Mouse (Mus musculus): ENCODE results near the gene Unc5cl. TPM values are rescaled to one million over a fixed set of nuclear protein-coding genes. Genes with fewer than 3 reads are reported as not detected.

Unc5cl gene
- polyA plus RNA-seq (2014; fragmentation: Illumina TruSeq; extraction: RNeasy Lipid Tissue Mini Kit (QIAGEN cat#74804); ENCODE audit: low read depth, low replicate concordance): not detected

DNA sequence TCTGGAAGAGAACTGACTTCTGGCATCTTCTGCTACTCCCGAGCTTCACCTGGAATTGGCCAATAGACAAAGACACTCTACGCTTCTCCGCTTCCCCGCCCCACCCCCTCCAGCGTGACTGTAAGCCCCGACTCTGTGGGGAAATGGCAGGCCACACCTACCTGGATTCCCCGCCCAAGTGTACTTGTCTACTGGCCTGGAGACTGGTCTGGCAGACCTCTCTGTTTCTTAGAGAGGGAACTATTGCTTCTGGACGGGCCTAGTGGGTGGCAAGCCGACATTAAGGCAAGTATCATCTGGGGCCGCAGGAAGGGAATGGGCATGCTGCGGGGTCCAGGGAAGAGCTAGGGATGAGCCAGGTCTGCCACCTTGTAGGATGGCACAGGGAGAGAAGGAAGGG, at the start of gene Unc5cl:
Gene Unc5cl (plus strand): TSS at position 214 of the 400 bp plus-strand sequence.

GRCm38 (mm10) chr17:48409380-48410298, 45.1 kb upstream of the Unc5cl start, which contains the start of the genes Nfya and Oard1:
TSS of gene Nfya (minus strand) at chr17:48409906.
TSS of gene Oard1 (plus strand) at chr17:48410014.

DNA sequence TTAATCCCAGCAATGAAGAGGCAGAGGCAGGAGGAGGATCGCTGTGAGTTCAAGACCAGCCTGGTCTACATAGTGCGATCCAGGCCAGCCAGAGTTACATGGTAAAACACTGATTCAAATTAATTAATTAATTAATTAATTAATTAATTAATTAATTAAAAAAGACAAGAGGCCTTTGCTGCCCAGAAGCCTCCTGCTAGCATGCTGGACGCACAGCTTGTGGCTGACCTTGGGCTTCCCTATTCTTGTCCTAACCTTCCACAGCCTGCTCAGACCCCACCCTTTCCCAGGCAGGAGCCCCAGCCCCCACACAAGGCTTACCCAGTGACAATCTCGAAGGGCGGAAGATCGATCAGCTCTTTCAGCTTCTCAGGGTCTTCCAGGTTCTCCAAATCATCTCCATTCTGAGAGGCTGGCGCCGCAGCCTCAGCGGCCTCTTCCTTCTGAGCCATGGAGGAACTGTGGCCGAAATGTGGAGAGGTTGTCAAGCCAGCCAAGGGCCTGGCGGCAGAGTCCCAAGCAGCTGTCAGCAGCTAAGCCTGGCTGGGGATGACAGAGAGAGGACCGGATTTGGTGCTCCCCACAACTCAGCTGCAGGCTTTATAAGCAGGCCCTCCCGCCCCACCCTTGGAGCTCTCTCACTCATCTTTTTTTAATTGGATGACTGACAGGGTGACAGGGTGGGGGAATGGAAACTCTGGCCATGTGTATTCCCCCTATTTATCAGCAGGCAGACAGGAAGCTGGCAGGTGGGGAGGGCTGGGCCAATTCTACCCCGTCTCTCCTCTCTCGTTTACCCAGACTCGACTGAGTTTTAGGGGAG, 22.3 kb upstream of the Unc5cl start, which contains the start of gene Apobec2:
Gene Apobec2 (minus strand): TSS at position 773 of the 823 bp plus-strand sequence.

DNA sequence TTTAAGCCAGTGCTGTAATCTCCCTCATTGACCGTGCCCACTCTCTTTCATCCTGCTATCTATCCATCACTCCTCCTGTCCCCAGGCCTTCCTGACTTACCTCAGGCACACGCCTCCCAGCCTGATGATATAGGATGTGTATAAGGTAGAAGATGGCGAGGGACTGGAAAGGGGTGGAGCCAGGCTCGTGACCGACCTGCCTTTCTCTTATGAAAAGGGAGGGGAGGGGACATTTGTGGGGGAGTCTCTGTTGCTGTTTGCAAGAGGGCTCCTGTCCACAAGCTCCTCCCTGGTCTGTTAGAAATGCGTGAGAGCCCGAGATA, 3.4 kb upstream of the Unc5cl start, which contains the start of gene Tspo2:
Gene Tspo2 (minus strand): TSS at position 170 of the 323 bp plus-strand sequence.

Other genes starting within 250 kb of the Unc5cl start
- gene Trem1, start 222.1 kb upstream of the Unc5cl start, polyA plus RNA-seq (2014; fragmentation: Illumina TruSeq; extraction: RNeasy Lipid Tissue Mini Kit (QIAGEN cat#74804); ENCODE audit: low read depth, low replicate concordance): 1.6 TPM
- not detected for gene Trem3, start 207.1 kb upstream of the Unc5cl start, polyA plus RNA-seq (2014; fragmentation: Illumina TruSeq; extraction: RNeasy Lipid Tissue Mini Kit (QIAGEN cat#74804); ENCODE audit: low read depth, low replicate concordance)
- not detected for gene Treml4, start 190.6 kb upstream of the Unc5cl start, polyA plus RNA-seq (2014; fragmentation: Illumina TruSeq; extraction: RNeasy Lipid Tissue Mini Kit (QIAGEN cat#74804); ENCODE audit: low read depth, low replicate concordance)
- gene Treml2, start 155.4 kb upstream of the Unc5cl start, polyA plus RNA-seq (2014; fragmentation: Illumina TruSeq; extraction: RNeasy Lipid Tissue Mini Kit (QIAGEN cat#74804); ENCODE audit: low read depth, low replicate concordance): not detected
- 2.6 TPM for gene B430306N03Rik, start 138.8 kb upstream of the Unc5cl start, polyA plus RNA-seq (2014; fragmentation: Illumina TruSeq; extraction: RNeasy Lipid Tissue Mini Kit (QIAGEN cat#74804); ENCODE audit: low read depth, low replicate concordance)
- gene Trem2, start 108.5 kb upstream of the Unc5cl start, polyA plus RNA-seq (2014; fragmentation: Illumina TruSeq; extraction: RNeasy Lipid Tissue Mini Kit (QIAGEN cat#74804); ENCODE audit: low read depth, low replicate concordance): not detected
- gene Treml1, start 95.0 kb upstream of the Unc5cl start, polyA plus RNA-seq (2014; fragmentation: Illumina TruSeq; extraction: RNeasy Lipid Tissue Mini Kit (QIAGEN cat#74804); ENCODE audit: low read depth, low replicate concordance): not detected
- gene Nfya, start 45.0 kb upstream of the Unc5cl start, polyA plus RNA-seq (2014; fragmentation: Illumina TruSeq; extraction: RNeasy Lipid Tissue Mini Kit (QIAGEN cat#74804); ENCODE audit: low read depth, low replicate concordance): 12.8 TPM
- gene Oard1, start 44.9 kb upstream of the Unc5cl start, polyA plus RNA-seq (2014; fragmentation: Illumina TruSeq; extraction: RNeasy Lipid Tissue Mini Kit (QIAGEN cat#74804); ENCODE audit: low read depth, low replicate concordance): 43.5 TPM
- 0.39 TPM for gene Apobec2, start 22.0 kb upstream of the Unc5cl start, polyA plus RNA-seq (2014; fragmentation: Illumina TruSeq; extraction: RNeasy Lipid Tissue Mini Kit (QIAGEN cat#74804); ENCODE audit: low read depth, low replicate concordance)
- gene Tspo2, start 3.4 kb upstream of the Unc5cl start, polyA plus RNA-seq (2014; fragmentation: Illumina TruSeq; extraction: RNeasy Lipid Tissue Mini Kit (QIAGEN cat#74804); ENCODE audit: low read depth, low replicate concordance): not detected

All from testis, adult 10 weeks (tissue).